Mouse (Mus musculus): Measurements from ENCODE around the gene Bst1. TPM values are rescaled to one million over a fixed set of nuclear protein-coding genes. Genes with fewer than 3 reads are reported as not detected.

The Bst1 gene
- not detected for total RNA-seq (2023)

GRCm38 (mm10) chr5:43818695-43819094 is at the start of gene Bst1:
TSS of gene Bst1 (plus strand) at chr5:43818885.

GRCm38 (mm10) chr5:43821538-43821937 is 2.9 kb downstream of the Bst1 start, which contains the start of gene Fbxl5:
TSS of gene Fbxl5 (minus strand) at chr5:43821638.

GRCm38 (mm10) chr5:43868253-43868652 is 49.6 kb downstream of the Bst1 start, which contains the start of gene Cd38:
TSS of gene Cd38 (plus strand) at chr5:43868553.

Other genes starting within 250 kb of the Bst1 start
- gene Cc2d2a, start 156.5 kb upstream of the Bst1 start, total RNA-seq (2023) = 0.12 TPM
- gene Fbxl5, start 2.8 kb downstream of the Bst1 start, total RNA-seq (2023) = 55.2 TPM
- gene Cd38, start 49.7 kb downstream of the Bst1 start, total RNA-seq (2023) = 5.6 TPM
- gene Gm7879, start 94.3 kb downstream of the Bst1 start, total RNA-seq (2023) = 7.8 TPM
- gene Fgfbp1, start 162.9 kb downstream of the Bst1 start, total RNA-seq (2023) = not detected

Measured in CD4-positive naive resting alpha-beta T cell, adult 57 days (primary cell).